Mouse (Mus musculus): ENCODE measurements around the gene Tiam1.

Tiam1 gene

DNA sequence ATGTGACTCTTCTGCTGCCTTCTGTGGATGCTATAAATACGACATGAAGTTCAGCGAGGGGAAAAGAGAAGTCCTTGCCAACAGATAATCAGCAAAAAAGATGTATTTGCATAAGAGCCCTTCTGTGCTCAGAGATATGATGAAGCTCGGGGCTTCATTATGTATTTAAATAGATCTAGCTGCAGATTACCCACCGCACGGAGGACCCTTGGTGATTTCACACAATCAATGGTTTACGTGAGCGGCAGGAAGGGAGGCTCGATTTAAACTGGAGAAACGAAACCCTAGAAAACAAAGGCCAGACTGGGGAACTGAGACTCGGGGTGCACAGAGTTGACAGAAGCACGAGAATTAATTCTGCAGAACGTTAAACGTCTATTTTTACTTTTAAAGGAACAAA lies 272.2 kb downstream of the Tiam1 start:
- DNase-seq, result no peak

DNA sequence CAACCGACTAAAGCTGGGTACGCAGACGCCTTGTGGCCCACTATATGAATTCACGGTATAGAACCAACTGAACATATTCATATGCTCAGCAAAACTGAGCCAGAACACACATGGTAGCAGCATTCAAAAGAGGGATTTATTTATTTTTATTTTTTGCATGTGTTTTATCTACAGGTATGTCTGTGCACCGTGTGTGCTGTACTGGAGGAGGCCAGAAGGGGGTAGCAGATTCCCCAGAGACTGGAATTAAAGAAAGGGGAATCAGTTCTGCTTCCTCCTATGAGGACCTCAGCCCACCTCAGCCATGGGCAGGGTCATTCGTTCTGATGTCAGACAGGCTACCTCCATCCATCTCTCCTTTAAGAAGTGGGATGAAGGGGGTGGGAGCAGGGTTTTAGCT lies 273.5 kb downstream of the Tiam1 start:
- no peak for DNase-seq

DNA sequence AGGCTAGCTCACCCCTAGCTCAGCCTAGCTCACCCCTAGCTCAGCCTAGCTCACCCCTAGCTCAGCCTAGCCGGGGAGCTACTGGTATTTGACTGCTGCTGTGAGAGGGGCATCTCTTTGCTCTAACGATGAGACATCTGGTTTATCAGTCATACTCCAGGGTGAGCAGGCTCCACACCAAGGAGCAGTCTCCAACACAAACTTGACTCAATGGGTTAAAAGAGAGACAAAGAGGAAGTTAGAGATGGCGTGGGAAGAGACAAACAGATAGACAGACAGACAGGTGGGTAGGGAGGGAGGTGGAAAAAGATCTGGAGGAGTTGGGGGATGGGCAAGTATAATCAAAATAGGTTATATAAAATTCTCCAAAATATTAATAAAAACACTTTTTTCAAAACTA lies 275.1 kb downstream of the Tiam1 start:
- DNase-seq, result no peak

DNA sequence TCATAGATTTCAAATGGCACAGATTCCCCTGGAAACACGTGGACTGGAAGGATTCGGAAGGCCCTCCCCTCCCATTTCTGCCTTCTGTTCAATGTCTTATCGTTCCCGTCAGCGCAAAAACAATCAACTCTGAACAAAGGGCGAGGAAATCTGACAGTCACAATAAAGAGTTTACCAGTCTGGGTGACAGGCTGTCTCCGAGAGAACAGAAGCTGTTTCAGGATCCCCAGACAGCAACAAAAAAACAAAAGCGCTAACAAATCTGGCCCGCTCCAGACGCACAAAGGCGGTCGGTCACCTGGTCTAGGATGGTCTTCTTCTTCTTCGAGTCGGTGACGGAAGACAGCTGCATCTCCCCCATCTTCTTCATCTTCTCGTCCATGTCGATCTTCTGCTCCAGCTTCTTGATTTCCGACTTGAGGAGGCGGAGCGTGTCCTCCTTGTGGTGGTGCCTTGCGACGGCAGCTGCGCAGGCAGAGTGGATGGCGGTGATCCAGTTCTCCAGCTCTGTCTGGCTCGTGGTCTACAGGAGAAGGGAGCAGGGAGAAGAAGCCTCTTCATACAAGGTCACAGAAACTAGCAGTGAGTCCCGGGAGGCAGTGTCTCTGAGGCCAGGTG lies 276.2 kb downstream of the Tiam1 start:
- DNase-seq, result no peak

DNA sequence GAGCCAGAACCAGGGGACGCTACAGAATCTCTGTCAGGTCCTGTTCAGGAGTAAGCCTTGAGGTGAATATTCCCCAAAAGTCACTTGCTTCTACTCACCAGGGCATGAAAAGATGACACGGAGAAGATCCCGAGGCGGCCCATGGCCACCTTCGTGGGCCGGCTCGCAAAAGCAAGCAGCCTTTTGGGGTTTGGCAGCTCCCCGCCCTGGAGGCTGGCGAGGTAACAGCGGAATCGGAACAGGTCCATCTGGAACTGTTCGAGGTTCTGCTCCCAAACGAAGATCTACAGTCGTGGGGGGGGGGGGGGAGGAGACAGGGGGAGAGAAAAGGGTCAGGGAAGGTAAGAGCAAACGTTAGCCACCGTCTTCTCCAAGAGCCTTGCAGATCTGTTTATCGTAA lies 278.4 kb downstream of the Tiam1 start:
- peak; percentile 75 for DNase-seq

DNA sequence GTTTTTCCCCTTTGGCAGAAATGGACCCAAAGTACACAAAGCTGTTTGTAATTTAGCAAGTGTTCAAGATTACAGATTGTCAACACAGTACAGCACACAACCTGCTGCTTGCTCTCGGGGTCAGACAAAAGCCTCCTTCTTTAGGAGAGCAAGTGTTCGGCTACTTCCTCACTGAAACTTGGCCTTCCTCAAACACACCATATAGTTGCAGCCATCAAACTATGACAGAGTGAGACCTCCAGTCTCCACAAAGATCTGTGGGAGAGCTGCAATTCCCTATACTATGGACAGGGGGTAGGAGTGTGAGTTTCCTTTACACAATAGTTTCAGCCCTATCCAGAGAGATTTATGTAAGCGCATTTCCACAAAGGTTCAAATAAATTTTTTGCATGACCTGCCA lies 278.9 kb downstream of the Tiam1 start:
- DNase-seq, result no peak

DNA sequence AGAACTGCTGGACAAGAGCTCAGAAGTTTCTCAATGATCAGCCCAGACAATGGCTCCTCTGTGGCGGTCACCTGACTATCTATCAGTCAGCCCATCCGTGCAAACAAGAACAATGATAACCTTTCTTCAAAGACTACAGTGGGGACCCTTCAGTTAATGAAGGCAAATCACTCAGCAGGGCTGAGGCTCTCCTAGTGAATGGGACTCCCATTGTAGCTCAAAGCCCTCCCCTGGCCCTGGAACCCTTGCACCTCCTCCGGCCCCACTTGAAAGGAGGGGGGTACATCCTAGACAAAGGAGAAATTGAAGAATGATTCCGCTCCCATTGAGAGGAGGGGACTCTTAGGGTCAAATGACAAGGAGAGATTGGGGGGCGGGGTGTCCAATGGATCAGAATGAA lies 280.3 kb downstream of the Tiam1 start:
- DNase-seq, result no peak

DNA sequence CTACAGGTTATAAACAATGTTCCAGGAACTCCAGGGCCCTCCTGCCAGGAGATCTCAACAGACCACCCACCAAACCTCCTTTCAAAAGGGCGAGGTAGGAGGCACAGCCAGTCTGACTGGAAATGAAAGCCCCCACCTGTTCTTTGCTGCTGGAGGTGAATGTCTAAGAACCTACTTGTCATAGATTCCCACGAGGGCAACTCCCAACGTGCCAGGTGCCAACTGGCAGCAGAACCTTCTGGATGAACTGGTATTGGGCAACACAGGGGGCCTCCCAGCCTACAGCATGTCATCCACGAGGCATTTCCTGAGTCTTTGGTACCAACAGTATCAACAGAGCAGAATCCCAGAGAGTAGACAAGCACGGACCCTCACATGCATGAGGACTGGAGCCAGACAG lies 282.0 kb downstream of the Tiam1 start:
- no peak for DNase-seq

DNA sequence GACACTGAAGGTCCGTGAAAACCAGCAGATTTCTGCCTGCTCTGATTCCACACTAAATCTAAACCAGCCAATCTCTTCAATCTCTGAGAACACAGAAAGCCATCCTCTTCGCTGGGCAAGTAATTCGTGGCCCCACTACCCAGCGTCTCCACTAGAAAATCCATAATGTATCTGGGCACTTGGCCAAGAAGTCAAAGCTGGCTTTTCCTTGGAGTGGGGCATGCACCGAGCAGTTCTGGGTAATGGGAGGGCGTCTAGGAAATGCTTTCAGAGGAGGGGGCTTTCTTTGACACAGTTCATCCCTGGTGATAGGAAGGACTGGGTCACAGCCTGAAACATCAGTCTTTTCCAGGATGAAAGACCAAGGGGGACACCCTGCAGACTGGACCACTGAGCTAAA lies 282.9 kb downstream of the Tiam1 start:
- DNase-seq, result no peak

DNA sequence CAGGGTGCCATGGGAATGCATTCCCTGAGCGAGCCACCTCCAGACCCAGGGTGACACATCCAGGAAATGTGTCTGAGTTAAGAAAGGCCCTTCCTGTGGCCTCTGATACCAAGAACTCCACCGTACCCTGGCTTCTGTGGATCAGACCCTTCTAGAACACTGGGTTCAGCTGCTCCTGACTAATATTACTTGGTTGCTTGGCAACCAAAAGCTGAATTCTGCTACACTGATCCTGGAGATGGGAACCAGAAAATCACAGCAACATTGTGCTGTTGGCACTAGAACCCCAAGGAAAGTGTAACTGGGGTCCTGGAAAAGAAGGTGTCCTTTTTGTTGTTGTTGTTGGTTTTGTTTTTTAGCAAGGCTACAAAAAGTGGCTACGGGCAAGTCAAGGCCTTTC lies 285.9 kb downstream of the Tiam1 start:
- no peak for DNase-seq

DNA sequence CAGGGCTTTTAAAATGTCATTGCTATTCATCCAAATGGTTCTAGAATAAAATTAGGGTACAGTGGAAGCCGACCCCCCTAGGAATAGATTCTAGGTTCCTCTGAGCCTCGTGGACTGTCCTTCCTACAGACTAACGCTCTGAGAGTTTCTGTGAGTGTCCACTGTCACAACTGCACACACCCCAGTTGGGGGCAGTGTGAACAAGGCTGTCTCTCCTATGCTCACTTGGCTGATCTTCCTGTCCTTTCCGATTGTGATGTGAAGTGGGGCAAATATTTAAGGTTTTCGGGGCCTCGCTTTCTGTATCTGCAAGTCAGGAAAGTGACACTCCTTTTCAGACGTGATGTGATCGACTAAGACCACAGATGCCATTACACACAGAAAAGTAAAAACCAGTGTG lies 288.8 kb downstream of the Tiam1 start:
- peak; percentile 53 for DNase-seq

DNA sequence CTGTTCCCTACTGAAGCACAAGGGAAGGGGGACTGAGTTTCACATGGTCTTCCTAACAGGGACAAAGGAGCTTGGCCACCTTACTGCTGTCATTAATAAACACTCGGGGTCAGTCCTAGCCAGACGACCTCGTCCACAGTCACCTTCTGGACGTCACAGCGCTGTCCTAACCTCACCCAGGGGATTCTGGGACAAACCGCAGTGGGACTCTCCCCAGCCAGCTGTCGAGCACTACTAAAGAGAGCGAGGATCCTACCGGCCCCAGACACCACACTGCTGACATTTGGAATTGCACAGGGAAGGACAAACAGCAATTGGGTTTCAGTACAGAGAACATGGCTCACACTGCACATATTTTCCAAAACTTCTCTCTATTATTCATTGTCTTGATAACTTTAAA lies 292.2 kb downstream of the Tiam1 start:
- DNase-seq, result no peak

DNA sequence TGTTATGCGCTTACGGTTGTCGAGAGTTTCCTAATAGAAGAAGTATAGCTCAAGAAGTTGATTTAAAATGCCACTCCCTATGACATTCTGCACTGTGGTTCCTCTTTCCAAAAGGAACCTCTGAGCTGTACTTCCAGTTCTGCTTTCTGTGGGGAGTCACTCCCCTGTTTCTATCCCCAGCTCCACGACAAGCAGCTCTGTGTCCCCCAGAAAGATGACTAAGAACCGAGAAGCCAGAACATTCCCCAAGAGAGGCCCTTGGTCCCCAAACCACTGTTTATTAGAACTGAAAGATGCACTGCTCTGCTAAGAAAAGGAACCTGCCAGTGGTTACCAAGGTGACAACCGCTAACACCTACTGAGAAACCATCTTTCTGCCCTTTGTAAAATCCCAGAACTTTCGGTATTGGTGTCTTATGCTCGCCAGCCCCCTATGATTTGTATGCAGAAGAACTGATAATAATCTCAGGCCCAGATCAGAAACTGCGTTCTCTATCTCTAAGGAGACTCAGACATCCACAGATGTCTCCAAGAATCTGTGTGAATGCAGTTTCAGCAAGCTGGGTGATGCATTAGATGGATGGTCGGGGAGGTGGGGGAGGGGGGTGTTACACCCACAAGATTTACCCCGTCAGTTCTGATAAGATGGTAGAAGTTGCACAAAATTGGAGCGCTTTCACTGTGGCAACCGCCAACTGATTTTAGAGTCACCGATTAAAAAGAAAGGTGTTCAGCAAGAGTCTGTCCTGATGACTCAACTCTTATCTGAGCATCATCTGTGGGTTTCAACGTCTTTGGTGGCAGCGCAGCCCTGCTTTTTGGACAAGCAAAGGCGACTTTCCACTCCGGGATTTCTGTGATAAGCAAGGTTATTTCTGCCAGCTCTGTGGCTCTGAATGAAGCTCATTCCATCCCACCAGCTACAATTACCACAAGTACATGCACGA lies 294.6 kb downstream of the Tiam1 start:
- DNase-seq, result no peak

DNA sequence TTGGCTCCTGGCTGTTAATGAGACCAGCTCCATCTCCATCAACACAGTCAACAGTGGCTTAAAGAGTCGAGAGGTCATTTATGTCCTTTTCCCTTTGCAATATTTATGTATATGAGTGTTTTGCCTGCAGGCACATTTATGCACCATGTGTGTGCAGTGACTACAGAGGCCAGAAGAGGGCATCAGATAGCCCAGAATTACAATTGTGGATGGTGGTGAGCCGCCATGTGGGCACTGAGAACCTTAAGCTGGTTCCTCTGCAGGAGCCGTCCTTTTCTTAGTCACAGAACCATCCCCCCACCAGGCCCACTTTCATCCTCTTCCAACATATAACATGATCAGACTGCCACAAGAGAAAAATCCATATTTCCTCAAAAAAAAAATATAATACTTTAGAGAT lies 295.4 kb downstream of the Tiam1 start:
- no peak for DNase-seq

DNA sequence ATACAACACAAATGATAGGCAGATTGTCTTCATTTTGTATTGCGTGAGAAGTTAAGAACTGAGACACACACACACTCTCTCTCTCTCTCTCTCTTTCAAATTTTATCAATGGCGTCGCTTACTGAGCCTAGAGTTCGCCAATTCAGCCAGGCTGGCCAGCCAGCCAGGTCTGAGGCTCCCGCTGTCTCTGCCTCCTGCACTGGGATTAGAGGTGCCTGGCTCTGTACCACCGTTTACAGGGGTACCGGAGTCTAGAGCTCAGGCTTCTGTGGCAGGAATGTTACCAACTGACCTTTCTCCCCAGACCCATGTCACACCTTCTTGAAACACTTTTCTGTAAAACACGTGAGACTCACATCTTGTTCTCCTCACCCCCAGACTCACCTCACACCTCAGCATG lies 298.1 kb downstream of the Tiam1 start:
- DNase-seq, result peak; percentile 56

DNA sequence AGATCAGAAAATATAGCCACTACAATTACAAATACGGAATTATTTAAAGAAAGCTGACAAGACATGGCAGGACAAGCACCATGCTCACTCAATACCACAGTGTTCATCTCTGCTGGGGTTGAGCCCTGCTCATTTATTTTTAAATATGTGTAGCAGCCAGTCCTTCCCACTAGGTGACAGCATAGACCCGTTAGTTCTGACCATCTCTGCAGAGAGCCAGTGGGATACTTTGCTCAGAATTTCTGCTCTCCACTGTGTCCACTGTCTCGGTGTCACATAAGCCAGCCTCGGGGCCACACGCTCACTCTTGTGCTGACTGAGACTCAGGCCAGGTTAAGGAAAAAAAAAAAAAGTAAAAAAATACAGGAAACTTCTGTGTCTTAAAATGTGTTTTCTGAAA lies 299.0 kb downstream of the Tiam1 start:
- peak; percentile 86 for DNase-seq

DNA sequence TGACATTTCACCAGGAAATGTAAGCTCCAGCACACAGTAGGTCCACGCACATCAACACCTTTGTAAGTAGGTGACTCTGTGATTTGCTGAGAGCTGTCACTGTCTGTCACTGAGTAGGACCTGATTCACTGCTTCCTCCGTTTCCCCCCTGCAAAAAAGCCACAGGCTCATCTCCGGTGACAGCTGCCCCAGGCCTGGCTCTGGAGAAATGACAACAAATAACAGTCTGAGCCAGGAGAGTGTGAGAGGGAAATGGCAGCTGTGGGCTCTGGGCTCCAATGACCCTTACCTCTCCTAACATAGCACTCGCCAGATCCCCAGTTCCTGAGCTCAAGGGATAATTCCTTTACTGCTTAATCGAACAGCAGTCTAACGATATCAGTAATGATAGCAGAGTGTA lies 301.7 kb downstream of the Tiam1 start:
- no peak for DNase-seq

DNA sequence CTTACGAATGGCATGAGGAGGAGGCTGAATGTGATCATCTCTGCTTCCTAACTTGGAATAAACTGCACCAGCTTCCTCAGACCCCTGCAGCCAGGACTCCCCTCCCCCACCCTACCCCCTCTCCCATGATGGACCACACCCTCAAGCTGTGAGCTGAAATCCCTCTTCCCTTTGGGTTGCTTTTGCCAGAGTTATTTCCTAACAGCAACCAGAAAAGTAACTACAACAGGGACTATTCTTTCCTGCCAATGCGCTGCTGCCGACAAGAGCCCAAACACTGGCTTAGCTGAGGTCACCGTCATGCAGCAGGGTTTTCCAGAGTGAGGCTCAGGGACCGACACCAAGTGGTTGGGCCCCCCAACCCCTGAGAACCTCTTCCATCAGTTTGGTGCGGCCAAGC lies 303.2 kb downstream of the Tiam1 start:
- no peak for DNase-seq

DNA sequence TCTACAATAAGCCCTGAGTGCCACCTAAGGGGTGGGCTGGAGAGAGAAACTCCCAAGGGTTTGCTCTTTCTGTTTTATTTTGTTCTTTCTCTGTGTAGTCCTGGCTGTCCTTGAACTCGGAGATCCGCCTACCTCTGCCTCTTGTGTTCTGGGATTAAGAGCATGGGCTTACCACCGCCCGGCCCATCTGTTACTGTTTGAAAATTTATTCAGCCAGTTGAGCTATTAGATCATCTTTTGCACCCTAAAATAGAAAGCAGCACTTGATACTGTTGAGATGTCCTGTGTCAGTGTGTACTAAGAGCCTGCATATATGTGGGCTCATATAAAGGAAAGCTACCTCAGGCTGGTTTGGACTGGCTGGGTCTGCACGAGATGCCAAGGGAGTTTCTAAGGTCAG lies 303.7 kb downstream of the Tiam1 start:
- peak; percentile 60 for DNase-seq

DNA sequence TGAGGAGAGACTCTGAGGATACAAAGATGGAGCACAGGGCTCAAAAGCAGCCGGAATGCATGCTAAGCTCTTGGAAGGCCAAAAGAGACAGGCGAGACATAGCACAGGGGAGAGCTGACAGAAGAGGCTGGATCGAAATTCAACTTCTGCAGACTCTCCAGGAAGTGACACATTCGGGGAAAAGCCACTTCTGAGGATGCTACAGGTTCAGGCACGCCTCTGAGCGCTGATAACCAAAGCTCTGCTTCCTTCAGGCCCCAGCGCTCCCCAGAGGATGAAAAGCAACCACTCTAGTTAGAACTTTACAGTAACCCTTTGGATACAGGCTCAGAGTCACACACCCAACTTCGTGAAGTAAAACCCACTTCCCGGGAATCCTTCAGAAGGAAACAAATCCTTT lies 306.5 kb downstream of the Tiam1 start:
- DNase-seq, result no peak

DNA sequence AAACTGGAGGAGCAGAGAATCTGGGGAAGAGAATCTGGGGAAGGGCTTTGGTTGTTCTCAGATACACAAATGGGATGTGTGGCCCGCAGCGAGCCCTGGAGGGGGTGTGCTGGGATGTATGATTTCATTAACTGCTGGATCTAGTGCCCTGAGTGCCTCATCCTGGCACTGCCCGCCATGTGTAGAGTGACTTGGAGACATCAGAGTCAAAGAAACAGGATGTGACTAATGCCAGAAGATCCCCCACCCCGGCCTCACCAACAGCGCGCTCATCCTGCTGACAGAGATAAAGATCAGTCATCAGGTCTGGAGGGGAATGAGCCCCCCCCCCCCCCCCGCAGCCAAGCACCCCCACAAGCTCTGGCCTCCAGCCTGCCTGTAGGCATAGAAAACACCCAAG lies 308.0 kb downstream of the Tiam1 start:
- DNase-seq, result no peak

DNA sequence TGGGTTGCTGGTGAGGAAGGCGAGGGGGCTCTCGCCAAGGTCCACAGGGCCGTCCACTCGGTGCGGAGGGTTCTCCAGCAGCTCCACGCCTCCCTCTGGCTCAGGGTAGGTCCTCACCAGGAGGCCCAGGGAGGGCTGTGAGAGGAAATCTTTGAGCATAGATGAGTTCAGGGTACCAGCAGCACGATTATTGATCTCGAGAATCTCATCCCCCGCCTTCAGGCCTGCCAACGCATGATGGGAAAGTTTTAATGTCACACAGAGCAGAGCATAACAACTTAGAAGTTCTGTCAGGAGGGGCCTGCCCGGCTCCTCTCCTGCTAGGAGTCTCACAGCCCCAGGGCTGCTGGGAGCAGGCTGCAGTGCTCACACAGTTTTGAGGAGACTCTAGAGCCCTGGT lies 310.6 kb downstream of the Tiam1 start:
- no peak for DNase-seq

DNA sequence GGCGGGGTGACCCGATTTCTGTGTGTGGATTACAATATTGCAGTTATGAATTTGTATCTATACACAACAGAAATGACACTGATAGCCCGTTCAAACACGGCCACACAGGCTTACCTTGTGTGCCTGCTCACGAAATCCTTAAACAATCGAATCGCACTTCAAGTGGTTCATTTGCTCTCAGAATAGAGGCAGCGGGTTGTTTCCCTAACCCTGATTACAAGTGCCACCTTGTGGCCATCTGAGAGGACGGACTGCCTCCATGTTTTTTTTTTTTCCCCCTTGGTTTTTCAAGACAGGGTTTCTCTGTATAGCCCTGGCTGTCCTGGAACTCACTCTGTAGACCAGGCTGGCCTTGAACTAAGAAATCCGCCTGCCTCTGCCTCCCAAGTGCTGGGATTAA lies 312.4 kb downstream of the Tiam1 start:
- peak; percentile 75 for DNase-seq

DNA sequence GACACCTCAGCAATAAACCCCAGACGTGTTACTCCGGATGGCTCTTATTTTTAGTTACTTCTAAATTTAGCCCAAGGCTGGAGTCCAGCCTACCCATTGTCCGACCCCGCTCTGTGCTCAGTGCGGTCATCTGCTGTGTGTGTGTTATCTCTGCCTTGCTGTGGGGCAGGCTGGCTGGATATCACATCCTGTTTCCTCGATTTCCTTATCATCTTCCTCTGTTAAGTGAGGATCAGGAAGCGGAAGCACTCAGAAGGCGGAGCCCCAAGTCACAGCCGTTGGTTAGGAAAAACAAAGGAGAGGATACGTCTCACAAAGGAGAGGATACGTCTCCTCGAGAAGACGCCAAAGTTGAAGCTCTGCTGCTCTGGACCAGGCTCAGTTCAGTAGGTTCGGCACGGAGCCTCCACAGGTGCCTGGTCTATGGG lies 313.3 kb downstream of the Tiam1 start:
- DNase-seq, result no peak
